Mouse (Mus musculus): ENCODE results near the gene Tctex1d4. TPM values are rescaled to one million over a fixed set of nuclear protein-coding genes. Genes with fewer than 3 reads are reported as not detected.

Tctex1d4 gene
- polyA plus RNA-seq, 1 experiment = 0.28 TPM

GRCm38 (mm10) chr4:117131890-117132793 lies 5.5 kb downstream of the Tctex1d4 start:
- TF ChIP-seq CTCF (IDR thresholded peaks at IDR 0.05; ENCODE audit: control insufficient read depth, insufficient read depth, insufficient replicate concordance, low read depth, low read length) = no peak
- Histone ChIP-seq H3K27ac (ENCODE audit: control insufficient read depth, insufficient read depth, low read depth, low read length) (no peak overlapping the region), H3K27me3 (ENCODE audit: control insufficient read depth, insufficient read depth, low read length) (no peaks in the 10 kb centered on the region), H3K36me3 (ENCODE audit: control insufficient read depth, insufficient read depth, low read length) (no peaks in the 10 kb centered on the region), H3K4me1 (ENCODE audit: control insufficient read depth, insufficient read depth, low read length) (peaks cover 19% of the 10 kb centered on the region), H3K4me3 (ENCODE audit: control insufficient read depth, low read depth, low read length) (no peak overlapping the region)

DNA sequence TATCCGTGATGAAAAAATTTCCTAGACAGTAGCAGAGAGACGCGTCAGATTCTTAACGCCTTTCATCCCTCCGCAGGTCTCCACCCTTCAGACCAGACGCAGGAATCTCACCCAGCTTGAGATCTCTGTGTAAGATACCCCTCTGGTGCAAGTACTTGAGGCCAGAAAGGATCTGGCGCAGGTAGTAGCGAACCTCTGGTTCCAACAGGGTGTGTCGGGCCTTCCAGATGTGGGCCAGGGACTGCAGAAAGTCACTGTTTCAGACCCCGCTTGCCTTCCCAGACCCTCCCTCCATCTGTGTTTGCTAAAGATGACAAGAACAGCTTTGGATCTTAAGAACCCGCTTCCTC lies 6.2 kb downstream of the Tctex1d4 start:
- peaks cover 19% of the 10 kb centered on the region for H3K4me1 ChIP-seq (ENCODE audit: control insufficient read depth, insufficient read depth, low read length)
- no peak overlapping the region for H3K27ac ChIP-seq (ENCODE audit: control insufficient read depth, insufficient read depth, low read depth, low read length)
- no peak overlapping the region; the same call in 1 of the 2 replicates for H3K4me3 ChIP-seq (ENCODE audit: control insufficient read depth, low read depth, low read length)

GRCm38 (mm10) chr4:117133366-117133796 lies 6.8 kb downstream of the Tctex1d4 start:
- no peaks in the 10 kb centered on the region for H3K27me3 ChIP-seq (ENCODE audit: control insufficient read depth, insufficient read depth, low read length)
- H3K36me3 ChIP-seq (ENCODE audit: control insufficient read depth, insufficient read depth, low read length) = no peaks in the 10 kb centered on the region
- peaks cover 17% of the 10 kb centered on the region for H3K4me1 ChIP-seq (ENCODE audit: control insufficient read depth, insufficient read depth, low read length)
- H3K4me3 ChIP-seq (ENCODE audit: control insufficient read depth, low read depth, low read length) = peak overlapping the region; percentile 84
- TF ChIP-seq POLR2A (IDR thresholded peaks at IDR 0.05; ENCODE audit: control insufficient read depth, low read depth, low read length) (no peak), CTCF (IDR thresholded peaks at IDR 0.05; ENCODE audit: control insufficient read depth, insufficient read depth, insufficient replicate concordance, low read depth, low read length) (no peak)
- H3K27ac ChIP-seq (ENCODE audit: control insufficient read depth, insufficient read depth, low read depth, low read length) = no peak overlapping the region

More for the DNA sequence above, 6.2 kb downstream of the Tctex1d4 start:
- H3K36me3 ChIP-seq (ENCODE audit: control insufficient read depth, insufficient read depth, low read length) = no peaks in the 10 kb centered on the region
- no peaks in the 10 kb centered on the region for H3K27me3 ChIP-seq (ENCODE audit: control insufficient read depth, insufficient read depth, low read length)
- no peak for TF ChIP-seq CTCF (IDR thresholded peaks at IDR 0.05; ENCODE audit: control insufficient read depth, insufficient read depth, insufficient replicate concordance, low read depth, low read length)
- TF ChIP-seq POLR2A (IDR thresholded peaks at IDR 0.05; ENCODE audit: control insufficient read depth, low read depth, low read length) = no peak

GRCm38 (mm10) chr4:117133817-117134600 lies 7.4 kb downstream of the Tctex1d4 start, which contains the start of gene Plk3:
Plk3 (minus strand) TSS chr4:117133963.
- TF ChIP-seq CTCF (IDR thresholded peaks at IDR 0.05; ENCODE audit: control insufficient read depth, insufficient read depth, insufficient replicate concordance, low read depth, low read length) (no peak), POLR2A (IDR thresholded peaks at IDR 0.05; ENCODE audit: control insufficient read depth, low read depth, low read length) (0 out of 2 replicates have a peak, but pooled peaks have one; percentile 24)
- H3K27ac ChIP-seq (ENCODE audit: control insufficient read depth, insufficient read depth, low read depth, low read length) = no peak within 1 kb of the TSS
- no peaks in the 10 kb centered on the region for H3K27me3 ChIP-seq (ENCODE audit: control insufficient read depth, insufficient read depth, low read length)
- no peaks in the 10 kb centered on the region for H3K36me3 ChIP-seq (ENCODE audit: control insufficient read depth, insufficient read depth, low read length)
- peaks cover 17% of the 10 kb centered on the region for H3K4me1 ChIP-seq (ENCODE audit: control insufficient read depth, insufficient read depth, low read length)
- H3K4me3 ChIP-seq (ENCODE audit: control insufficient read depth, low read depth, low read length) = peak within 1 kb of the TSS; percentile 84

DNA sequence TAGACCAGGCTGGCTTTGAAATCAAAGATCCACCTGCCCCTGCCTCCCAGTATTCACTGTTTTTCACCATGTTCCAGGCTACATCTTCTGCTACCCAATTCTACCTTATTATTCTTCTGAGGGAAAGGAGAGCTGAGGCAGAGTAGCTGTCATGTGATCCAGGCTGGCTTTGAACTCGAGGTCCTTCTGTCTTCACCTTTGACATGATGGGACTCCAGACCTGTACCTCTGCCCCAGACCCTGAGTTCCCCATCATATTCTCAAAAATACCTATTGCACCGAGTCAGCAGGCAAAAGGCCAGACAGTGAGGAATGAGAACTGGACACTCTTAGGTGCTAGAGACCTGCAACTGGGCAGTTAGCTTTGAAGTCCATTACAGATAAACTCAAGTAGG lies 8.0 kb downstream of the Tctex1d4 start:
- Histone ChIP-seq H3K27ac (ENCODE audit: control insufficient read depth, insufficient read depth, low read depth, low read length) (no peak overlapping the region), H3K27me3 (ENCODE audit: control insufficient read depth, insufficient read depth, low read length) (no peaks in the 10 kb centered on the region), H3K36me3 (ENCODE audit: control insufficient read depth, insufficient read depth, low read length) (no peaks in the 10 kb centered on the region), H3K4me3 (ENCODE audit: control insufficient read depth, low read depth, low read length) (no peak overlapping the region), H3K4me1 (ENCODE audit: control insufficient read depth, insufficient read depth, low read length) (peaks cover 17% of the 10 kb centered on the region)
- TF ChIP-seq POLR2A (IDR thresholded peaks at IDR 0.05; ENCODE audit: control insufficient read depth, low read depth, low read length) (no peak), CTCF (IDR thresholded peaks at IDR 0.05; ENCODE audit: control insufficient read depth, insufficient read depth, insufficient replicate concordance, low read depth, low read length) (no peak)

DNA sequence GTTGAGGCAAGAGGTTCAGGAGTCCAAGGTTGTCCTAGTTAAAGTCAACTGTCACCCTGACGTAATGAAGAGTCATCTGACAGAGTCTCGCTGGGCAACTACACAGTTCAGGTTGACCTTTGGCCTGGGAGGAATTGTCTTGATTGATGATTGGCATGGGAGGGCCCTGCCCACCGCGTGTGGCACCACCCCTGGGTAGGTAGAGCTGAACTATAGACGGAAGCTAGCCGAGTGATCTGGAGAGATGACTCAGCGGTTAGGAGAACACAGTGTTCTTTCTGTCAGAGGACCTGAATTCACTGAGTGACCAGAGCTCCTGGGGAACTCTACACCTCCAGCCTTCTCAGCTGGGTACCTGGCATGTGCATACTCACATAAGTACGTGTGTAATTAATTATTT lies 9.4 kb downstream of the Tctex1d4 start:
- Histone ChIP-seq H3K4me1 (ENCODE audit: control insufficient read depth, insufficient read depth, low read length) (peaks cover 17% of the 10 kb centered on the region), H3K36me3 (ENCODE audit: control insufficient read depth, insufficient read depth, low read length) (no peaks in the 10 kb centered on the region), H3K4me3 (ENCODE audit: control insufficient read depth, low read depth, low read length) (no peak overlapping the region), H3K27me3 (ENCODE audit: control insufficient read depth, insufficient read depth, low read length) (no peaks in the 10 kb centered on the region), H3K27ac (ENCODE audit: control insufficient read depth, insufficient read depth, low read depth, low read length) (no peak overlapping the region)
- TF ChIP-seq POLR2A (IDR thresholded peaks at IDR 0.05; ENCODE audit: control insufficient read depth, low read depth, low read length) (no peak), CTCF (IDR thresholded peaks at IDR 0.05; ENCODE audit: control insufficient read depth, insufficient read depth, insufficient replicate concordance, low read depth, low read length) (no peak)
